Mouse (Mus musculus): Measurements from ENCODE around the gene 1810065E05Rik.

1810065E05Rik gene

DNA sequence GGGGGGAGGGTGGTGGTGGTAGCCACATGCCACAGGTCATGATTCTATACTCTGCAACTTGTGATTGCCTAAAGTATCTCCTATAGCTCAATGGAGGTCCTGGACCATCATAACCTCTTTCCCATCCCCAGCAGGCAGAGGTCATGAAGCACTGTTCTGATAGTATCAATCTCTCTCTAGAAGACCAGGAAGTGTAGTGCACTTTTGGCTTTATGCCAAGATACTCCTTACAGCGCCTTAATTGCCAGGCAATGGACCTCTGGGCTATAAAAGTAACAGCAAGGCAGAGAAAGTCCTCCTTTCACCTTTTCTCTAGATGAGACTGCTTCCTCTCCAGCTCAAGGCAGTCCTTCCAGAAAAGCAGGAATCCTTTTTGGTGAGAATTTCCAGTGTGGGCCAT is at the start of gene 1810065E05Rik:
TSS of gene 1810065E05Rik (plus strand) at position 297 of the 400 bp plus-strand sequence.
- in situ Hi-C loops (cut with MseI, MboI) = no loop called here

DNA sequence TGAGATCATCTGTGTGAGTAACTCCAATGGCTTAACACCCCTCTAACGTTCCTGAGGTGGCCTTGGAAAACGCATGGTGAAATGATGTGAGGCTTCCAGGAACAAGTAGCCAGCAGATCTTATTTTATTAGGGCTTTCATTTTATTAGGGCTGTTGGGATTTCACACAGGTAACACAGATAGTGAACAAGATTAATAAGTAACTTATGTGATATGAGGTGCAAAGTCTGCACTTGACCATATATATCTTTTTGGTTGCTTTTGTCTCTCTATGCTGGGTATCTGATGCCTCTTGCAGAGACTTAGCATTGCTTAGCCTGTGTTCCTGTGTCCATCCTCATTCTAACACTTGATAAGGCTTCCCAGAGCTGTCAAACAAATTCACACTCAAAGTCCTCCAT is 43.6 kb upstream of the 1810065E05Rik start:
- in situ Hi-C loops (cut with MseI, MboI) = no loop called here

DNA sequence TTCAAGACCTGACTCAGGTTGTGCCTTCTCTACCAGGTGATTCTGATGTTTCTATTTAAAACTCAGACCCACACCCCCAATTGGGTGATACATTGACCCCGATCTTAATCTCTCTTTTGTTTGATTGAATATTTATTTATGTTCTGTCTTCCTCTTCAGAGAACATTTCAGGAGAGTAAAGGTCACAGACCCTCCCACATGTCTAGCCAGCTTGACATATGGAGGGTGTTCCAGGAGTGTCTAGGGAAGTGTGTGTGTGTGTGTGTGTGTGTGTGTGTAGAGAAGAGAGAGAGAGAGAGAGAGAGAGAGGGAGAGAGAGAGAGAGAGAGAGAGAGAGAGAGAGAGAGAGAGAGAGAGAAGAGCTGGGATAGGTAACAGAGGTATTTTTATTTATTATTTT is 43.2 kb upstream of the 1810065E05Rik start:
- in situ Hi-C loops (cut with MseI, MboI) = no loop called here

DNA sequence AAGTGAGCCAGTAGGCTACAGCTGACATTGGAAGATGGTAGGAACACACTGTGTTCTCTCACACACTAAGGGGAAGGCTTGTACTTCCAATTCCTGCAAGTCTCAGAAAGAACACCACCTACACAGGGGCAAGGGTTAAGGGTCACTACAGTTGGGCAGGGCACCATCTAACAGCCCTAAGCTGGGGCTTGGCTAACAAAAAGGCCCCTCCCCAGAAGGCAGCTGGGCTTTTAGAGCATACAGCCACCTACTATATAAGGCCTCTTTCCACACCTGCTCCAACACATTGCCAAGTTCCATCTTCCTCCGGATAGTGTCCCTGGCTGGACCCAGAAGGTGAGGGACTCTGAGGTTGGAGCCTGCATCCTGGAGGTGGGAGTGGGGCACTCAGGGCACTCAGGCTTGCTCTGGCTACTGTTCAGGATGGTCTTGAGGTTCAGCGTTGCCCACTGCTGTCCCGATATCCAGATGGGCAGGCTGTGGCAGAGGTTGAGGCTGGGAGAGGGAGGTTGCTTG is 42.1 kb upstream of the 1810065E05Rik start, which contains the start of gene Lypd8:
TSS of gene Lypd8 (plus strand) at position 281 of the 516 bp plus-strand sequence.
- in situ Hi-C loops (cut with MseI, MboI) = no loop called here

DNA sequence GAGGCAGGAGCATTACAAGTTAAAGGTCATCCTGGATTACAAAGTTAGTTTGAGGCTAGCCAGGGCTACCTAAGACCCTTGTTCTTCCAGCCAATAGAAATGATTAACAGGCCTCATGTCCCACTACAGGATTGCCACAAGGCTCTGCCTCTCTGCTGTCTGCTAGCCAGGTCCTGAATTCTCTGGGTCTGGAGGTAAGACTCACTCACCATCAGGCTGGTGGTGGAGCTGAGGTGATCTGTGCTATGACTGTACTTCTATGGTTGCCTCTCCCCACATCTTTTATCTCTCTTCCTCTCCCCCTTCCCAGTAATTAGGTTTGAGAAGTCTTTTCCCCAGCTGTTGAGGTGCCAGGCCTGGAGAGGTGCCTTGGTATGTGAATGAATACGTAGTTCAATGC is 41.4 kb upstream of the 1810065E05Rik start:
- in situ Hi-C loops (cut with MseI, MboI) = no loop called here

DNA sequence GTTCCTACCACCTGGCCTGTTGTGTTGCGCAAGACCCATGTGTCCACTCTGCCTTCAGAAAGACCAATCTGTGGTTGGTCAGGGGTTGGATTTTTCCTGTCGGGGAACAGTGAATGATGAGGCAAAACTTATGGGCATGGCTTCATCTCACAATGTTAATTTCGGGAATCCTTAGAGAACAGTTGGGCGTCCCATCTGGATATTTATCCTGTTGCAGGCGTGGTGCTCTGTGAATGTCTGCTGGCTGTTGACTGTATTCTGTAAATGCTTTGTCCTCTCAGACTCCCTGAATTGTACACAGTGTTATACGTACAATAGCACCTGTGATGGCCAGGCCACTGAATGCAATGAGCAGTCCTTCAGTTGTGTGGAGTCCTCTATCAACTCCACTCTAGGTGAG is 38.4 kb upstream of the 1810065E05Rik start:
- in situ Hi-C loops (cut with MseI, MboI) = no loop called here

DNA sequence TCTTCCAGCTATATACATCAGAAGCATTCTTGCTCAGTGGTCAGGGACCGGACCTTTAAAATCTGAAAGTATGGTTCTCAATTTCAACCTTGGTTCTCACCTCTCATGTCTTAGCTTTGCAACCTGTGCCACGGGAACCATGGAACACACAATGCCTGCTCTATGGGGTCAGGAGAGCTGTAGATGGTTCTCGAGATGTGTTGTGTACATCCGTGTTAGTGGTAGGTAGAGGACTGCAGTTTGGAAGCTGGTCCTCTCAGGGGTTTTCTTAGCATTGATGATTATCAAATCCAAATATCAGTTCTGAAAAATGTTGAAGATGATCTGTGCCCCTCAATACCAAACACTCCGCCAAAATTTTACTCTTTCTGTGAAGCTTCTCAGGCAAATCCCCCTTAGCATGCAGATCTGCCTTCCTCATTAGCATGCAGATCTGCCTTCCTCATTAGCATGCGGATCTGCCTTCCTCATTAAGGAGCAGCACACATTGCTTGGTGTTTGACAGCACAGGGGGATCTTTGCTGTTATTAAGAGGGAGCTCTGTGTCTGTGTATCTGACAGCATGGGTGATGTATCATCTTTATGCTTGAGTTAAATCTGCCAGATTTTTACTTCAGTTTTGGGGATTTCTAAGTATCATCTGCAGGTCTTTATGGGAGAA is 20.8 kb upstream of the 1810065E05Rik start:
- in situ Hi-C loops (cut with MseI, MboI) = no loop called here

DNA sequence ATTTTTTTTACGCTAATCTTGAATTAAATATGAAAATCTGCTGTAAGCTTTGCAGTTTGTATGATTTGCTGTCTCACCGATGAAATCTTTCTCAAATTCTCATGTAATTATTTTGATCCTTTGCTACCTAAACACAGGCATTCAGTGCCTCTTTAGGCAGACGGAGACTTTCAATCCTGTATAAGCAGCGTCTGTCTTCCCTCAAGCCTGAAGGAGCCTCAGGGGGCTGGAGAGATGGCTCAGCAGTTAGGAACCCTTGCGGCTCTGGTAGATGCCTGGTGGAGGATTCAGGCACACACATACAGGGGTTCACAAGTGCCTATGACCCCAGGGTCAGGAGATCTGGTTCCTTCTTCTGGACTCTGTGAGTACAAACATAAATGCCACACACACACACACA is 20.3 kb upstream of the 1810065E05Rik start:
- in situ Hi-C loops (cut with MseI, MboI) = no loop called here

DNA sequence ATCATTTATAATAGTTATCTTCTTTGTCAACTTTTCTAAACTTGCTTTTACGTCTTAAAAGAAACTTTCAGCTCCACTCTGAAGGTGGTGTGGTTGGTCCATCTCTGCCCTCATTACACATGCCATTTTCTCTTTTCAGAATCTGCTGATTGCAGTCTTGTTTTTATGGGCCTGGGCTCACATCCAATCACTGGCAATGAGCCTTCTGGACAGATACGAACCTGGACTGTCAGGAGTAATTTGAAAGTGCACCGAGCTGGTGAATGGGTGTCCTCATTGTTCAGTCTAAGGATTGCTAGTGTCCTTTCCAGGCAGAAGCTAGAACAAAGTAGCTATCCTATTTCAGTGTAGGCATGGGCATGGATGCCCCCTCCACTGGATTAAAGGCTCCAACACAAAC is 12.8 kb upstream of the 1810065E05Rik start:
- in situ Hi-C loops (cut with MseI, MboI) = no loop called here

DNA sequence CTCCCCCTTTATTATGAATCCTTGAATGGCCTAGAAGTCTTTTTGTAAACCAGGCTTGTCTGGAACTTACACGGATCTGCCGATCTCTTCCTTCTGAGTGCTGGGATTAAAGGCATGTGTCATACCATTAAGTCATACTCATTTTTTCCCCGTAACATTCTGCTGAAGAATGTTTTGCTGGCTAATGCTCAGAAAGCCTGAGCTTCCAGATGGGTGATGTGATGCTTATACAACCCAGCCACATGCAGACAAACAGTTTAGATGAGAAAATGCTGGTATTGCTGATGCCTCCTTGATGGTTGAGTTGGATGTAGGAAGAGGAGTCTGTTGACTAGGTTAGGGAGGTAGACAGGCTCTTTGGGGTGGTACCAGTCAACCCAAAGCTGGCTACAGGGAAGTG is 2.6 kb upstream of the 1810065E05Rik start:
- in situ Hi-C loops (cut with MseI, MboI) = no loop called here

DNA sequence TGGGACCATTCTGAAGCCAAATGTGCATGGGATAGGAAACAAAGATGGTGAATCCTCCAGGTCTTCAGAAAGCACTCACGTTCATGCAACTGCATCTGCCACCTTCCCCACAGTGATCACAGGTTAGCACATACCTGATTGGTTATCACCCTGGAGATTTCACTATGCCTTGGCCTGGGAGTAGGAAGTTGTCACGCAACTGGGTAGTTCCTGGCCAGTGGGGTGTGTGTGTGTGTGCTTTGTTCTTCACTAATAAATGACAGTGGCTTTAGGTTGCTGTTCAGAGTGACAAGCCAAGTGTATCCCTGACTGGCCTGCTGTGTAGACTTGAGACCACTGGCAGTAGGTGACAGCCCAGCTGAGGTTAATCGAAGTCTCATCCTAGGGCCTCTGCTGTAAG is 11.3 kb downstream of the 1810065E05Rik start, which contains the start of gene Gm12253:
TSS of gene Gm12253 (plus strand) at position 301 of the 400 bp plus-strand sequence.
- in situ Hi-C loops (cut with MseI, MboI) = no loop called here

DNA sequence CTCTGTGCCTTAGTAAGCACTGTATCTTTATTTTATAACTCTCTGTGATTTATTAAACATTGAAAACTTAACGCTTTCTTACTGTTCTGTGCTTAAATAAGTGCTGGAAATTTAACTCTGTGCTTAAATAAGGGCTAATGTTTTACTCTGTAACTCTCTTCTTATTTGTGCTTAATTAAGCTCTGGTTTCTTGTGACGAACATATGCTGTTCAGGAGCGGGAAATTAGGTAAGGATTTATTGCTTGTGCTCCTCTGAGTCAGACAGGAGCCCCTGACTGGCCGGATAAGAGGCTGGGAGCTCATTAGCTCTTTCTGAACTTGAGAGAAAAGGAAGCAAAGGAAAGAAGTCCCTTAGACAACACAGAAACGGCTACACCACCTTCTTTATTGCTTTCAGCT is 17.0 kb downstream of the 1810065E05Rik start:
- in situ Hi-C loops (cut with MseI, MboI) = no loop called here

DNA sequence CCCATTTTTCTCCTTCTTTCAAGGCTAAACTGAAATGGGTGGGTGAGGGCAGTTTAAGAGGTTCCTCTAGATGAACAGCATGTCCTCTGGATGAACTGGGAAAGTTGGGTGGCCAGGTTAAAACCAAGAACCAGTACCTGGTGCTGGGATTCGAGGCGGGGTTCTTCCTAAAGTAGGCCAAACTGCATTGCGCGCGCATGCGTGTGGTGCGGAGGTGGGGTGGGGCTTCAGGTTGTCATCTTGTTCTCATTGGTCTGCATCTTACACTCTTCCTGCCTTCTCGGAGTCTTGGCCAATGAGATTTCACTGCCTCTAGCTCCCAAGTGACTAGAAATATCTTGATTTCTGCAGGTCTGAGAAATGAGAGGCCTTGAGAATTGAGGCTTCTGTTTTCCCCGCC is 31.8 kb downstream of the 1810065E05Rik start, which contains the start of gene Lypd9:
TSS of gene Lypd9 (minus strand) at position 165 of the 400 bp plus-strand sequence.
- in situ Hi-C loops (cut with MseI, MboI) = no loop called here

DNA sequence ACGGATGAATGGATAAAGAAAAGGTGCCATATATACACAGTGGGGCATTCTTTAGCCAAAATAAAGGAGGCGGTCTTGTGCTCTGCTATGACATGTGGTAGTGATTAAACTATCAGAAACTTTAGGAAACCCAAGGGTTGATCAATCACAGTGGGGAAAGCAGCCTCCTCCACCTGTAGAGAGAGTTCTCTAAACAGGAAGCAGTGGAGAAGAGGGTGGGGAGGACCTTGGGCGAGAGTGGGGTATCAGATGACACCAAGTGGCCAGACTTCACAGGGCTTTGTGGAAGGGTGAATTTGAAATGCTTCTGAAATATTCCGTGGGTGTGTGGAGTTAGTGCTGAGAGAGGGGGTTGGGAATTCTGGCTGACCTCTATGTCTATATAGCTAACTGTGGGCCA is 32.7 kb downstream of the 1810065E05Rik start:
- in situ Hi-C loops (cut with MseI, MboI) = no loop called here

DNA sequence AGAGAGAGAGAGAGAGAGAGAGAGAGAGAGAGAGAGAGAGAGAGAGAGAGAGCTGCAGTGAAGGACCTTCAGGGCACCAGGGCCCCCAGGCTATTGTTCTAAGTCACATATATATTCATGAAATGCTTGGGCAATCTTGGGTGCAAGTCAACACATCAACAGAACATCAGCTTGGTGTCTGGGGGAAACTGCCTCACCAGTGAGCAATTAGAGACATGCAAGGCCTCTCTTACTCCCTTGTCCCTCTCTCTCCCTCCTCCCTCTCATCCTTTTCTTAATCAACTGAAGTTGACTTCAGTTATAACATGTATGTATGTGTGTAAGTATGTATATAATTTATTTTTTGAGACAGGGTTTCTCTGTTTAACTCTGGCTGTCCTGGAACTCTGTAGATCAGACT is 41.3 kb downstream of the 1810065E05Rik start, which contains the start of gene Olfr30:
TSS of gene Olfr30 (minus strand) at position 101 of the 400 bp plus-strand sequence.
- in situ Hi-C loops (cut with MseI, MboI) = no loop called here

Measured in mouse trophoblast stem cell (cell line).